Mouse (Mus musculus) lung, postnatal 0 days (tissue): ENCODE measurements at regions not wholly inside any gene's neighbourhood (a gene's known extent, or its start where the extent isn't known, plus 50 kb on each side); places are given as distances from the start of the nearest gene placed in this dataset.
A peak's percentile ranks its signal among the peaks of the same experiment; 100 is the strongest.

ENCODE experiments used
- ATAC-seq: fragments of 200-750 bp; cut with Nextera tagmentation; 2 replicates; pipeline ENCODE4 v1.8.0; 2017; ENCODE audit warnings: moderate library complexity
- DNase-seq: peaks from one replicate; pipeline ENCODE4 v3.0.0-alpha.2; 2016; ENCODE audit warnings: low spot score
- H3K27ac ChIP-seq: fragments of 300-500 bp; sonication (generic); 2 replicates; pipeline ENCODE4 v1.5.1; 2014; ENCODE audit warnings: antibody characterized with exemption, mild to moderate bottlenecking, low read length, mixed read lengths
- H3K27me3 ChIP-seq: fragments of 300-500 bp; sonication (generic); replicated peaks from 2 replicates; pipeline ENCODE4 v1.6.1; 2014; ENCODE audit warnings: low read length, mixed read lengths; ENCODE audit not compliant: insufficient read depth
- H3K36me3 ChIP-seq: fragments of 300-500 bp; sonication (generic); 2 replicates; pipeline ENCODE4 v1.6.1; 2014; ENCODE audit warnings: low read length, mixed read lengths; ENCODE audit not compliant: insufficient read depth
- H3K4me1 ChIP-seq: fragments of 300-500 bp; sonication (generic); 2 replicates; pipeline ENCODE4 v1.6.1; 2014; ENCODE audit warnings: antibody characterized with exemption, low read depth, low read length, mixed read lengths; ENCODE audit not compliant: insufficient read depth
- H3K4me2 ChIP-seq: fragments of 300-500 bp; sonication (generic); replicated peaks from 2 replicates; pipeline ENCODE4 v1.6.1; 2014; ENCODE audit warnings: low read depth, mild to moderate bottlenecking, low read length, moderate library complexity, mixed read lengths
- H3K4me3 ChIP-seq: fragments of 300-500 bp; sonication (generic); 2 replicates; pipeline ENCODE4 v1.5.1; 2014; ENCODE audit warnings: low read depth, low read length
- H3K9ac ChIP-seq: fragments of 300-500 bp; sonication (generic); replicated peaks from 2 replicates; pipeline ENCODE4 v1.6.1; 2014; ENCODE audit warnings: low read depth, mild to moderate bottlenecking
- H3K9me3 ChIP-seq: fragments of 300-500 bp; sonication (generic); 2 replicates; pipeline ENCODE4 v1.6.1; 2016; ENCODE audit warnings: low read length, mixed read lengths
- CTCF ChIP-seq: IDR thresholded peaks from 2 replicates; pipeline ENCODE4 v1.5.1; 2016; ENCODE audit warnings: antibody characterized with exemption, mild to moderate bottlenecking
- EP300 ChIP-seq: IDR thresholded peaks from 2 replicates; pipeline ENCODE4 v1.6.1; 2016; ENCODE audit warnings: antibody characterized with exemption, mild to moderate bottlenecking, control low read depth
- WGBS: fragments of 180-500 bp; shearing (Covaris S2); extraction: QIAGEN DNeasy Blood & Tissue Kit; methylation state at CpG from one replicate; pipeline ENCODE4 v1.1.7; 2014; 5-methylcytosine and 5-hydroxymethylcytosine counted together

GRCm38 (mm10) chr11:112197620-112198268, 584.3 kb upstream of the Sox9 start:
- Histone ChIP-seq H3K27me3 (no peaks in the 10 kb centered on the region; the same call in 1 of the 2 replicates), H3K27ac (no peak overlapping the region), H3K9ac (no peak overlapping the region), H3K9me3 (no peaks in the 10 kb centered on the region), H3K4me2 (no peak overlapping the region), H3K36me3 (no peaks in the 10 kb centered on the region), H3K4me1 (no peaks in the 10 kb centered on the region), H3K4me3 (no peak overlapping the region)
- DNase-seq (no peak), ATAC-seq (no peak)
- TF ChIP-seq CTCF (no peak), EP300 (no peak)
- 36% methylated on average over 18 of the region's 18 CpGs for WGBS

- peak; percentile 56 for DNase-seq
- TF ChIP-seq CTCF: no peak
- TF ChIP-seq EP300: no peak
- Histone ChIP-seq H3K27ac (no peak overlapping the region), H3K9ac (no peak overlapping the region), H3K4me1 (no peaks in the 10 kb centered on the region), H3K4me2 (no peak overlapping the region), H3K9me3 (no peaks in the 10 kb centered on the region), H3K4me3 (no peak overlapping the region), H3K27me3 (no peaks in the 10 kb centered on the region), H3K36me3 (no peaks in the 10 kb centered on the region)
- ATAC-seq: peak; percentile 43
- WGBS: 20% methylated on average over 2 of the region's 2 CpGs
These were observed 577.5 kb upstream of the Sox9 start for GRCm38 (mm10) chr11:112204561-112204960.

GRCm38 (mm10) chr11:112209414-112209813, 572.6 kb upstream of the Sox9 start:
- Histone ChIP-seq H3K36me3 (no peaks in the 10 kb centered on the region), H3K4me3 (no peak overlapping the region), H3K9me3 (no peaks in the 10 kb centered on the region), H3K4me1 (no peaks in the 10 kb centered on the region), H3K27me3 (no peaks in the 10 kb centered on the region), H3K27ac (no peak overlapping the region), H3K4me2 (no peak overlapping the region), H3K9ac (no peak overlapping the region)
- DNase-seq (peak; percentile 79), ATAC-seq (no peak)
- TF ChIP-seq EP300: no peak
- peak; percentile 79 for TF ChIP-seq CTCF
- WGBS: 36% methylated on average over 4 of the region's 4 CpGs

GRCm38 (mm10) chr11:112219046-112219720, 562.8 kb upstream of the Sox9 start:
- WGBS: 90% methylated on average over 5 of the region's 5 CpGs
- no peak overlapping the region for H3K27ac ChIP-seq
- H3K9ac ChIP-seq: no peak overlapping the region
- H3K9me3 ChIP-seq: no peaks in the 10 kb centered on the region
- DNase-seq (no peak), ATAC-seq (no peak)
- H3K4me1 ChIP-seq: no peaks in the 10 kb centered on the region
- no peaks in the 10 kb centered on the region for H3K27me3 ChIP-seq
- H3K4me3 ChIP-seq: no peak overlapping the region
- no peaks in the 10 kb centered on the region for H3K36me3 ChIP-seq
- no peak overlapping the region for H3K4me2 ChIP-seq
- TF ChIP-seq CTCF (no peak), EP300 (no peak)

GRCm38 (mm10) chr11:112234492-112235116, 547.4 kb upstream of the Sox9 start:
- ATAC-seq (no peak), DNase-seq (no peak)
- H3K27ac ChIP-seq: no peak overlapping the region
- H3K27me3 ChIP-seq: no peaks in the 10 kb centered on the region
- H3K9me3 ChIP-seq: no peaks in the 10 kb centered on the region
- no peaks in the 10 kb centered on the region for H3K36me3 ChIP-seq
- no peaks in the 10 kb centered on the region for H3K4me1 ChIP-seq
- TF ChIP-seq EP300 (no peak), CTCF (no peak)
- no peak overlapping the region for H3K4me3 ChIP-seq
- 63% methylated on average over 7 of the region's 7 CpGs for WGBS
- no peak overlapping the region for H3K4me2 ChIP-seq
- H3K9ac ChIP-seq: no peak overlapping the region

- Histone ChIP-seq H3K27ac (no peak overlapping the region), H3K27me3 (no peaks in the 10 kb centered on the region), H3K4me2 (no peak overlapping the region), H3K9me3 (no peaks in the 10 kb centered on the region), H3K36me3 (no peaks in the 10 kb centered on the region), H3K9ac (no peak overlapping the region), H3K4me3 (no peak overlapping the region), H3K4me1 (no peaks in the 10 kb centered on the region)
- DNase-seq: no peak
- WGBS: 59% methylated on average over 19 of the region's 19 CpGs
- no peak for TF ChIP-seq EP300
- TF ChIP-seq CTCF: no peak
- no peak for ATAC-seq
These were observed 542.8 kb upstream of the Sox9 start for GRCm38 (mm10) chr11:112238960-112239884.
